Mouse (Mus musculus): ENCODE data around the gene Cpt1c. TPM values are rescaled to one million over a fixed set of nuclear protein-coding genes. Genes with fewer than 3 reads are reported as not detected.
A peak's percentile ranks its signal among the peaks of the same experiment; 100 is the strongest.

The Cpt1c gene
- polyA plus RNA-seq, 1 experiment from 2014 or later = 35.8 TPM

DNA sequence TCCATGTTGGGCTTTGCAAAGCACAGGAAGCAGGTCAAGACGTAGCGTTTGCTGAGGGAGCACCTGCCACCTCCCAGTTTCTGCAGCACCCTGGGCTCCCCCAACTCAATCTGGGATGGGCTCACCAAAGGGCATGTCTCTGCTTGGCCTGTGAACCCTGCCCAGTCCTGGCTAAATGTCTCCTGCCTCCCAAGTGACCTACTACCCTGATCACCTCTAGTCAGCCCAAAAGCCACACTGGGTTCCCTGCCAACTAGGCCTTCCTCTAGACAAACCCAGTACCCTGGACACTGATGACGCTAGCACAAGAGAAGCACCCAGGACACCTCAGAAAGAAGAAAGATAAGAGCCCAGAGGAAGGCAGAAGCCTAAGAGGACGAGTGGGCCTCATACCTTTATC lies 38.2 kb upstream of the Cpt1c start:
- H3K27me3 ChIP-seq = no peaks in the 10 kb centered on the region
- H3K4me1 ChIP-seq = peaks cover 24% of the 10 kb centered on the region
- WGBS = 82% methylated on average over 4 of the region's 4 CpGs
- H3K4me2 ChIP-seq (replicated peaks) = no peak overlapping the region
- no peak overlapping the region for H3K9ac ChIP-seq
- H3K4me3 ChIP-seq (replicated peaks) = no peak overlapping the region
- no peak for ATAC-seq (ENCODE audit: insufficient number of reproducible peaks, low FRiP score, low TSS enrichment, low read depth)
- H3K27ac ChIP-seq (replicated peaks) = no peak overlapping the region
- peaks cover 57% of the 10 kb centered on the region for H3K36me3 ChIP-seq
- no peaks in the 10 kb centered on the region for H3K9me3 ChIP-seq (replicated peaks)

DNA sequence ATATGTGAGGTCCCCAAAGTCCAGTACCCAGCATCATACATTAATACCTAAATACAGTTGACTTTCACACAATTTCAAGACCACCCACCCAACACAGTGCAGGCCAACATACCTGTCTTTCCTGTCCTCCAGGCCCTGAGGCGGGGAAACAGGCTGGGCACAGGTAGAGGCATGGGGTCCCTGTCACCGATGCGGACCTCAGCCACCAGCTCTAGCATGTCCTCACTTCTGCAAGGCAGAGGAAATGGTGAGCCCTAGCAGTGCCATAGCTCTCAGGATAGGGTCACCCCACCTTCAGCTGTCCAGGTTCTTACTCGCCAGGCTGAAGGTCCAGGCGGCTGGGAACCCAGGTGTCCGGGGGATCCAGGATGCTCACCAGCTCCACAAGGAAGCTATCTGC lies 37.4 kb upstream of the Cpt1c start:
- no peak overlapping the region for H3K27ac ChIP-seq (replicated peaks)
- no peak for ATAC-seq (ENCODE audit: insufficient number of reproducible peaks, low FRiP score, low TSS enrichment, low read depth)

DNA sequence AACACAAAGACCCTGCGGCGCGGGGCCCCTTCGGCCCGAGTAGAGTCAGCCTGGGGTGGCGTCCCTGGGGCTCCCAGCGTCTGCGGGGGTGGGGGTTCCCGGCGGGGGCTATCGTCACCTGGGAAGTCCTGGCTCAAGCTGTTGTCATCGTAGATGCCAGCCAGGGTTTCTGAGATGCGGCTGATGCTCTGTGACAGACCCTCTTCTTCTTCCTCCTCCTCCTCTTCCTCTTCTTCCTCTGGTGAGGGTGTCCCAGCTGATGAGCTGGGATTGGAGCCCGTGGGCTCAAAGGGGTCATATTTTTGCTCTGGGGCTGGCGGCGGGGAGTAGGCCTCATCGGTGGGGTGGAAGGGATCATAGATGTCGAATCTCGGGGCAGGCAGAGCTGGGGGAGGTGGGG lies 33.8 kb upstream of the Cpt1c start:
- Histone ChIP-seq H3K4me2 (replicated peaks) (no peak overlapping the region), H3K9ac (no peak overlapping the region), H3K27ac (replicated peaks) (no peak overlapping the region), H3K36me3 (peaks cover 96% of the 10 kb centered on the region), H3K4me1 (0 out of 2 replicates have a peak, but pooled peaks cover under 1% of the 10 kb centered on the region), H3K27me3 (no peaks in the 10 kb centered on the region), H3K9me3 (replicated peaks) (no peaks in the 10 kb centered on the region), H3K4me3 (replicated peaks) (no peak overlapping the region)
- ATAC-seq (ENCODE audit: insufficient number of reproducible peaks, low FRiP score, low TSS enrichment, low read depth) = no peak
- 91% methylated on average over 19 of the region's 19 CpGs for WGBS

More for the DNA sequence above, 37.4 kb upstream of the Cpt1c start:
- H3K36me3 ChIP-seq = peaks cover 65% of the 10 kb centered on the region
- no peaks in the 10 kb centered on the region for H3K27me3 ChIP-seq
- no peak overlapping the region for H3K9ac ChIP-seq
- 94% methylated on average over 6 of the region's 6 CpGs for WGBS
- no peak overlapping the region for H3K4me2 ChIP-seq (replicated peaks)
- peaks cover 21% of the 10 kb centered on the region for H3K4me1 ChIP-seq
- H3K4me3 ChIP-seq (replicated peaks) = no peak overlapping the region
- H3K9me3 ChIP-seq (replicated peaks) = no peaks in the 10 kb centered on the region

GRCm38 (mm10) chr7:45007846-45008245 lies 33.2 kb upstream of the Cpt1c start:
- Histone ChIP-seq H3K9me3 (replicated peaks) (no peaks in the 10 kb centered on the region), H3K27me3 (no peaks in the 10 kb centered on the region), H3K4me3 (replicated peaks) (no peak overlapping the region), H3K36me3 (peaks cover 97% of the 10 kb centered on the region), H3K4me1 (no peaks in the 10 kb centered on the region), H3K27ac (replicated peaks) (no peak overlapping the region), H3K4me2 (replicated peaks) (no peak overlapping the region), H3K9ac (no peak overlapping the region)
- ATAC-seq (ENCODE audit: insufficient number of reproducible peaks, low FRiP score, low TSS enrichment, low read depth) = no peak
- 94% methylated on average over 30 of the region's 30 CpGs for WGBS

DNA sequence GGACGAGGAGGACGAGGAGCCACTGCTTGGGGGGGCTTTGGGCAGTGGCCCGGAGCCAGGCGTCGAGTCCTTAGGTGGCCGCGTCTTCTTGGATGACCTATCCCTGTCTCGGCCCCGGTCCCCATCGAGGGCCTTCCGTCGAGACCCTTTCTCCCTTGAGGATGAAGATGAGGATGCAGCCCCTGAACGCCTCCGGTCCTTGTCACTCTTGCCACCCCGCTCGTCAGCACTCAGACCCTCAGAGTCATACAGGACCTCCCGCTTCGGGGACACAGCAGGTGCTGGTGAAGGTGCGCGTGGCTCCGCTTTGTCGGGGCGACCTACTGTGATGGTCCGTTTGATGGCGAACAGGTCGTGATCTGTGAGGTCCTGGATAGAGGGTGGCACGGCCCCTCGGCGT lies 32.5 kb upstream of the Cpt1c start:
- no peak for ATAC-seq (ENCODE audit: insufficient number of reproducible peaks, low FRiP score, low TSS enrichment, low read depth)
- Histone ChIP-seq H3K4me3 (replicated peaks) (no peak overlapping the region), H3K9ac (no peak overlapping the region), H3K27ac (replicated peaks) (no peak overlapping the region), H3K4me1 (no peaks in the 10 kb centered on the region), H3K27me3 (no peaks in the 10 kb centered on the region), H3K4me2 (replicated peaks) (no peak overlapping the region), H3K36me3 (peaks cover 97% of the 10 kb centered on the region), H3K9me3 (replicated peaks) (no peaks in the 10 kb centered on the region)
- 94% methylated on average over 29 of the region's 29 CpGs for WGBS

GRCm38 (mm10) chr7:45006503-45006902 lies 31.9 kb upstream of the Cpt1c start:
- 93% methylated on average over 12 of the region's 12 CpGs for WGBS
- Histone ChIP-seq H3K4me1 (peaks cover under 1% of the 10 kb centered on the region; the same call in 1 of the 2 replicates), H3K4me3 (replicated peaks) (no peak overlapping the region), H3K4me2 (replicated peaks) (no peak overlapping the region), H3K36me3 (peaks cover 97% of the 10 kb centered on the region), H3K27me3 (no peaks in the 10 kb centered on the region), H3K9ac (no peak overlapping the region), H3K27ac (replicated peaks) (no peak overlapping the region), H3K9me3 (replicated peaks) (no peaks in the 10 kb centered on the region)
- no peak for ATAC-seq (ENCODE audit: insufficient number of reproducible peaks, low FRiP score, low TSS enrichment, low read depth)

DNA sequence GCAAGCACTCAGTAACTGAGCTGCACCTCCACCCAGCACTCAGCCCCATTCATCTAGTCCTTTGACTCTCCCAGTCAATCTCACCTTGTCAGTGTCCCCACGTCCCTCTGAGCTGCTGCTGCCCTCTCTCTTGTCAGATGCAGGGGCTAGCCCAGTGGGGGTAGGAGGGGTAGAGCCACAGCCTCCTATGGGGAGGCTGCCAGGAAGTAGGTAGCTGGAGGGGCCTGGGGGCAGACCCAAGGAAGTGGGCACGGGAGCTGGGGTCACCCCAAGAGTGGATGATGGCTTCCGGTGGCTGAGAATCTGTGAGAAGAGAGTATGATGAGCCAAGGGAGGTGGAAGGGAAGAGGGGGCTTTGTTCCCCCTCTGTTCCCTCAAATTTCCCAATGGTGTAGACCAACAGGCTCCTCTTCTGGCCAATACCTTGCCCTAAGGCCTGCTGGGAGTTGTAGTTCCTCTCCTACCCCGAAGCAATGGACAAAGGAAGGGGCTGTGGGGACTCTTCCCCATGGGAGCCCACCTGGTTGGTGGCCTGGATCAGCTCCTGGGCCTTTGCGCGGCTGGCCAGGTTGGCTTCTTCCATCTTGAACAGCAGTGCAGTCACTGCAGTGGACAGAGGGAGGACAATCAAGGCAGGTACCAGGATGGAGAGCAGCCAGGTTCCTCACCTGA lies 30.8 kb upstream of the Cpt1c start:
- H3K4me1 ChIP-seq = peaks cover 10% of the 10 kb centered on the region

DNA sequence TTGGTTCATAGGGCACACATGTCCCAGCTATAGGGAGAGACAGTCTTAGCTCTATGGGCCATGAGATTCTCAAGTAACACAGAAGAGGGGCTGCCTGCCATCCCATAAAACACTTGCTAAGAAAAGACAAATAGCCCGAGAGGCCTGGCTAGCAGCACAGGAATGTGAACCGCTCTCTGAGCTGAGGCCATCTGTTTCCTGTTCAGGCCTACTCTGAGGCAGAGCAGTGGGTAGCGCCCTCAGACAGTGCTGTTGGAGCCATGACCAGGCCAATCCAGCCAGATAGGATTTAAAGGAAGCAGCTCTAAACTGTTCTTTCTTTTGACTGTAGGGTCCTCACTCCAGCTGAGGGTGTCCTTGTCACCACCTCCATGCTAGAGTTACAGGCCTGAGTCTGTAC lies 29.9 kb upstream of the Cpt1c start:
- Histone ChIP-seq H3K9ac (no peak overlapping the region), H3K36me3 (peaks cover 98% of the 10 kb centered on the region), H3K9me3 (replicated peaks) (no peaks in the 10 kb centered on the region), H3K4me2 (replicated peaks) (no peak overlapping the region), H3K27ac (replicated peaks) (no peak overlapping the region), H3K27me3 (no peaks in the 10 kb centered on the region), H3K4me1 (peaks cover 18% of the 10 kb centered on the region), H3K4me3 (replicated peaks) (no peak overlapping the region)
- WGBS = 51% methylated on average over 3 of the region's 3 CpGs
- ATAC-seq (ENCODE audit: insufficient number of reproducible peaks, low FRiP score, low TSS enrichment, low read depth) = no peak

More for the DNA sequence above, 30.8 kb upstream of the Cpt1c start:
- no peak for ATAC-seq (ENCODE audit: insufficient number of reproducible peaks, low FRiP score, low TSS enrichment, low read depth)
- no peak overlapping the region for H3K9ac ChIP-seq
- no peaks in the 10 kb centered on the region for H3K9me3 ChIP-seq (replicated peaks)
- no peaks in the 10 kb centered on the region for H3K27me3 ChIP-seq
- no peak overlapping the region for H3K4me3 ChIP-seq (replicated peaks)
- no peak overlapping the region for H3K4me2 ChIP-seq (replicated peaks)
- 89% methylated on average over 6 of the region's 6 CpGs for WGBS
- peaks cover 98% of the 10 kb centered on the region for H3K36me3 ChIP-seq
- no peak overlapping the region for H3K27ac ChIP-seq (replicated peaks)

DNA sequence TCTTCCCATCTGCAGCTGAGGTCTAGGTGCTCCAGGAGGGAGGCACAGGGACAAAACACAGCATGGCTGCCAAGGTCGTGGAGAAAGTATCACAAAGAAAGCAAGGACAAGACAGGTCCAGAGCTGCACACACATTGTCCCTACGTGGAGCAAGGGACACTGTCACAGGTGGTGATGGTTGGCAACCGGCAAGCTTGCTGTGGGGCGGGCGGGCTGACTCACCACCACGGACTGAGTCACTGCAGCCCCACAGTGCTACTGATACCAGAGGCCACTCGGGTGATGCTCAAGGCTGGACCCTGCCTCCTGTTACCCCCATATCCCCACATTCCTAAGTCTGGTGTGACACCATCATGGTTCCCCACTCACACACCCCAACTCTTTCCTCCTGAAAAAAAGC lies 27.8 kb upstream of the Cpt1c start:
- Histone ChIP-seq H3K4me2 (replicated peaks) (no peak overlapping the region), H3K27me3 (no peaks in the 10 kb centered on the region), H3K9ac (no peak overlapping the region), H3K27ac (replicated peaks) (no peak overlapping the region), H3K4me3 (replicated peaks) (no peak overlapping the region), H3K36me3 (peaks cover 79% of the 10 kb centered on the region), H3K4me1 (peaks cover 30% of the 10 kb centered on the region), H3K9me3 (replicated peaks) (no peaks in the 10 kb centered on the region)
- 78% methylated on average over 7 of the region's 7 CpGs for WGBS
- no peak for ATAC-seq (ENCODE audit: insufficient number of reproducible peaks, low FRiP score, low TSS enrichment, low read depth)

GRCm38 (mm10) chr7:45000539-45001114 lies 26.0 kb upstream of the Cpt1c start:
- ATAC-seq (ENCODE audit: insufficient number of reproducible peaks, low FRiP score, low TSS enrichment, low read depth) = no peak
- no peak overlapping the region for H3K4me3 ChIP-seq (replicated peaks)
- H3K36me3 ChIP-seq = peaks cover 61% of the 10 kb centered on the region
- H3K4me2 ChIP-seq (replicated peaks) = no peak overlapping the region
- H3K9ac ChIP-seq = no peak overlapping the region
- H3K27me3 ChIP-seq = no peaks in the 10 kb centered on the region
- no peaks in the 10 kb centered on the region for H3K9me3 ChIP-seq (replicated peaks)
- peaks cover 42% of the 10 kb centered on the region for H3K4me1 ChIP-seq
- peak overlapping the region; percentile 34; the same call in 1 of the 2 replicates for H3K27ac ChIP-seq (replicated peaks)
- 84% methylated on average over 21 of the region's 21 CpGs for WGBS

DNA sequence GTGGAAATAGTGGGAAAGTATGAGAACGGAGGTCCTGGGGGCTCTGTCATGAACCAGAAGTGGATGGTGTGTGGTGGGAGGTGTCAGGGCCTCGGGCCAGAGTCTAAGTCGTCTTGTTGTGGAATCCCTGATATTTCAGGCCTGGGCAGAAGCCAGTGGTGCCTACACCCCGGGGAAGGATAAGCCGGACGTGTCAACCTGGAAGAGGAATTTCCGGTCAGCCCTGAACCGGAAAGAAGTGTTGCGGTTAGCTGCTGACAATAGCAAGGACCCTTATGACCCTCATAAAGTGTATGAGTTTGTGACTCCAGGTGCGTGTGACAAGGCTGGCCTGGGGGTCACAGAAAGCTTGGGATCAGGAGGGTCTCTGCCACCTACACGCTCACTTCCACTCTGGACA lies 25.1 kb upstream of the Cpt1c start:
- Histone ChIP-seq H3K4me1 (peaks cover 43% of the 10 kb centered on the region), H3K9me3 (replicated peaks) (no peaks in the 10 kb centered on the region), H3K36me3 (peaks cover 62% of the 10 kb centered on the region), H3K4me2 (replicated peaks) (0 out of 2 replicates have a peak overlapping the region, but pooled peaks have one; percentile 77), H3K9ac (no peak overlapping the region), H3K4me3 (replicated peaks) (no peak overlapping the region), H3K27ac (replicated peaks) (0 out of 2 replicates have a peak overlapping the region, but pooled peaks have one; percentile 4), H3K27me3 (no peaks in the 10 kb centered on the region)
- WGBS = 71% methylated on average over 11 of the region's 11 CpGs
- no peak for ATAC-seq (ENCODE audit: insufficient number of reproducible peaks, low FRiP score, low TSS enrichment, low read depth)
